Mouse (Mus musculus): ENCODE data around the gene Dyrk1a.

DNA sequence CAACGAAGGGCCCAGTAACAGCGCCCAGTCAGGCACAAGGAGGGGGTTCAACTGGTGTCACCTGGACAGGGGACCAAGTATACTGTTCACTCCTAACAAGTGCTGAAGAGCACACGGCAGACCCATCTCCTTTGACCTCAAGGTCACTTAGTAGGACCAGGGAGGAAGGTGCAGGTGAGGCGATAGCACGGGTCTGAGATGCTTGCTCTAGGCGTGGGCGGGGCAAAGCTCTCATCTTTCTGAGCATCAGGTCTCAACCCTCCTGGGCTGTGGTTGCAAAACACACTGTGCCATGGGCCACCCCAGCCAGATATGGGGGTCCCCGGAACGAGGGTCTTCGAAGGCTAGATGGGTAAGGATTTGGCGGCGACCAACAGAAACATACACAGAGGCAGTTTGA is 153.1 kb downstream of the Dyrk1a start:
- TF ChIP-seq EP300 (IDR thresholded peaks at IDR 0.05; ENCODE audit: insufficient read depth, low read depth, low read length), result no peak
- TF ChIP-seq CTCF (IDR thresholded peaks at IDR 0.05; ENCODE audit: low read depth, low read length), result no peak

Measured in ES-Bruce4 (cell line).